Mouse (Mus musculus) left cerebral cortex, adult 11 months (tissue): ENCODE measurements around the gene Akr1c20.

Experiments used
- DNase-seq: peaks from one replicate; pipeline ENCODE4 v3.0.0; 2022; ENCODE audit warnings: low spot score

Gene Akr1c20

DNA sequence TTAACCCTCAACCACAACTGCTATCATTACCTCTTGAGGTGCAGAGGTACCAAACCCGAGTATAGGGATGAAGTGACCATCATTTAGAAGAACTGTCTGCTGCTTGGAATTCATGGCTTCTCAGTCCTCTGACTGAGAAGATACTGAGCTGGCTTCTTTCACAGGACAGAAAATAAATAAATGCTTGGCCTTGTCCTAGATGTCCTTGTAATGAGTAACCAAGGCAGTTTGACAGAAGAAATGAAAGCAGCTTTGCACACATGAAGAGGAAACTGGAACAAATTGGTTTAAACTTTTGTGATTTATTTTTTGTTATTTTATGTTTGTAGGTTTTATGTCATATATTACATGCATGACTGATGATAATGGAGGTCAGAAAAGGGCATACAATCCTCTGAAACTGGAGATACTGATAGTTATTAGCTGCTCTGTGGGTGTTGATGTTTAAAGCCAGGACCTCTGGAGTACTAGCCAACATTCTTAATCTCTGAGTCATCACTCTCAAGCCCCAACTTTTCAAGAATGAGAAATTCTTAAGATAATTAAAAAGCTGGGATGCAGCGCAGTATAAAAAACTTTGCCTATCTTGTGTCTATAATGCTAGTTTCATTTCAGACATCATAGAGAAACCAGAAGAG lies at the start of gene Akr1c20:
Gene Akr1c20 (minus strand): TSS at position 145 of the 638 bp plus-strand sequence.
- DNase-seq, result no peak

GRCm38 (mm10) chr13:4565996-4566395 lies 42.9 kb upstream of the Akr1c20 start:
- no peak for DNase-seq

GRCm38 (mm10) chr13:4560500-4560899 lies 37.4 kb upstream of the Akr1c20 start:
- no peak for DNase-seq

DNA sequence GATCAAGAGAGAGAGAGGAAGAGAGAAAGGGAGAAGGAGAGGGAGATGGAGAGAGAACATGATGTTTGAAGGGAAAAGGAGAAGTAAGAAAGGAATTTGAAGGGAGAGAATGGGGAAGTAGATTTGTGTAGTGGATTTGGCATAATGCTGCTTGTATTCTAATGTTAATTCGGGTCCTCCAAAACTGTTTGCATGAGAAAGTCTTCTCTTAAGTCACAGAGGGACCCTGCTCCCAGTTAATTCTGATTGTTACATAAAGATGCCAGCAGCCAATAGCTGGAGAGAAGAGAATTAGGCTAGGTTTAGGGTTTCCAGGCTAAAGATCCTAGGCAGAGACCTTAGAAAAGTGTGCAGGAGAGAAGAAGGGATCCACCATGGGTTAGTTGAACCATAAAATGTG lies 36.0 kb upstream of the Akr1c20 start:
- DNase-seq, result no peak

GRCm38 (mm10) chr13:4514811-4515210 lies 8.3 kb downstream of the Akr1c20 start:
- DNase-seq, result no peak

- no peak for DNase-seq
These were observed 55.2 kb downstream of the Akr1c20 start for GRCm38 (mm10) chr13:4467896-4468295.

- DNase-seq, result no peak
These were observed 57.5 kb downstream of the Akr1c20 start for GRCm38 (mm10) chr13:4465641-4466040.
